Mouse (Mus musculus) cortical plate, adult 2 months (tissue): ENCODE measurements around the gene Cad.

ENCODE experiments used
- CTCF ChIP-seq: fragments of 200-500 bp; IDR thresholded peaks from 2 replicates; pipeline ENCODE4 v1.5.1; 2011; ENCODE audit warnings: mild to moderate bottlenecking, control low read depth, low read length; ENCODE audit not compliant: insufficient read depth; ENCODE audit errors: extremely low read depth
- POLR2A ChIP-seq: fragments of 200-500 bp; IDR thresholded peaks from 2 replicates; pipeline ENCODE4 v1.6.1; 2011; ENCODE audit warnings: mild to moderate bottlenecking, low read length, control low read depth; ENCODE audit not compliant: insufficient read depth; ENCODE audit errors: extremely low read depth

DNA sequence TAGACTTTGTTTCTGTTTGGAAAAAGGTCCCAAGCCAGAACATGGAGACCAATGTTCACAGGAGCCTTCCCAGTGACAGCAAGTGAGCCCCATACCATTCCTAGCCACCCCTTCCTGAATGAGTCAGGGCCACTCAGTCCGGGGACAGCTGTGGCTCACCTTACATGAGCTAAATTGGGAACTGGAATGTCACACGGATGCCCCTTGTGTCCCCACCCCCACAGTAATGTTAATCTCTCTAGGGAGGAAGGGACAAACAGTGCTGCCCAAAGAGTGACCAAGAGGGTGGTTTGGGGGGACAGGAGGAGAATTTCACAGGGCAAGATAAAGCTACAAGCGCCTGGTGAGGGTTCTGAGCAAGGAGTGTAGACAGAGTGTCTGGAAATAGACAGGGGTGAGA is 61.8 kb downstream of the Cad start, which contains the start of gene Trim54:
- TF ChIP-seq POLR2A (no peak), CTCF (no peak)
